Mouse (Mus musculus): Measurements from ENCODE around the gene Ifih1.

Gene Ifih1

GRCm38 (mm10) chr2:62549659-62550058 lies 96.4 kb downstream of the Ifih1 start:
- no peak for DNase-seq (ENCODE audit: low read depth, low spot score)

- no peak for DNase-seq (ENCODE audit: low read depth, low spot score)
These were observed 96.9 kb downstream of the Ifih1 start for GRCm38 (mm10) chr2:62549131-62549530.

- no peak for DNase-seq (ENCODE audit: low read depth, low spot score)
These were observed 98.0 kb downstream of the Ifih1 start for GRCm38 (mm10) chr2:62548104-62548503.
